Mouse (Mus musculus): ENCODE results near the gene BC049762. TPM values are rescaled to one million over a fixed set of nuclear protein-coding genes. Genes with fewer than 3 reads are reported as not detected.

Gene BC049762
- polyA plus RNA-seq, 1 experiment from 2014 or later = 0.48 TPM

Other genes with a start within 250 kb of the BC049762 start
- not detected in 2 replicates for gene Olfr54, start 248.8 kb downstream of the BC049762 start, polyA plus RNA-seq (2014; fragmentation: Nextera tagmentation; extraction: Ambion mirVana)
- gene Olfr1375, start 214.9 kb downstream of the BC049762 start, polyA plus RNA-seq (2014; fragmentation: Nextera tagmentation; extraction: Ambion mirVana) = not detected in 2 replicates
- gene Zfp354a, start 203.8 kb downstream of the BC049762 start, polyA plus RNA-seq (2014; fragmentation: Nextera tagmentation; extraction: Ambion mirVana) = 8.9 and 9.0 TPM in 2 replicates
- not detected in 2 replicates for gene Gm12569, start 42.6 kb downstream of the BC049762 start, polyA plus RNA-seq (2014; fragmentation: Nextera tagmentation; extraction: Ambion mirVana)
- gene Clk4, start 1.3 kb downstream of the BC049762 start, polyA plus RNA-seq (2014; fragmentation: Nextera tagmentation; extraction: Ambion mirVana) = 140 and 141 TPM in 2 replicates
- gene Col23a1, start 26.9 kb upstream of the BC049762 start, polyA plus RNA-seq (2014; fragmentation: Nextera tagmentation; extraction: Ambion mirVana) = 21.6 and 23.2 TPM in 2 replicates